Mouse (Mus musculus) stomach, postnatal 0 days (tissue): ENCODE data around the gene Dync1i2.

Experiments
- CTCF ChIP-seq: IDR thresholded peaks from 2 replicates; pipeline ENCODE4 v1.5.1; 2016; ENCODE audit warnings: antibody characterized with exemption, low read depth, mild to moderate bottlenecking, moderate library complexity
- EP300 ChIP-seq: optimal IDR thresholded peaks from 2 replicates; pipeline ENCODE3; 2016; ENCODE audit warnings: antibody characterized with exemption

GRCm38 (mm10) chr2:71167211-71167610 lies 44.3 kb upstream of the Dync1i2 start:
- no peak for TF ChIP-seq CTCF
- no peak for TF ChIP-seq EP300
